Mouse (Mus musculus) ovary, adult 18-20 months (tissue): ENCODE results near the gene Olfr902.
"Not testable (repeated sequence)": the region's sequence is repeated elsewhere in the genome, so short reads cannot be mapped to it uniquely, and the experiment has no call there.

ENCODE experiments used
- DNase-seq: peaks from one replicate; pipeline ENCODE4 v3.0.0; 2022; ENCODE audit warnings: low spot score, mixed read lengths

Olfr902 gene

GRCm38 (mm10) chr9:38447352-38447751 is at the start of gene Olfr902:
TSS of gene Olfr902 (plus strand) at chr9:38447652.
- no peak for DNase-seq

GRCm38 (mm10) chr9:38401398-38401797 is 46.1 kb upstream of the Olfr902 start, which contains the start of gene Olfr147:
TSS of gene Olfr147 (plus strand) at chr9:38401698.
- DNase-seq = no peak

GRCm38 (mm10) chr9:38407502-38407901 is 40.0 kb upstream of the Olfr902 start:
- DNase-seq = not testable (repeated sequence)

GRCm38 (mm10) chr9:38413502-38413901 is 34.0 kb upstream of the Olfr902 start:
- not testable (repeated sequence) for DNase-seq

GRCm38 (mm10) chr9:38423801-38424200 is 23.7 kb upstream of the Olfr902 start:
- DNase-seq = no peak

GRCm38 (mm10) chr9:38427026-38427425 is 20.4 kb upstream of the Olfr902 start:
- no peak for DNase-seq

GRCm38 (mm10) chr9:38429155-38429554 is 18.3 kb upstream of the Olfr902 start, which contains the start of gene Olfr901:
TSS of gene Olfr901 (plus strand) at chr9:38429455.
- DNase-seq = no peak

- DNase-seq = no peak
Measured at GRCm38 (mm10) chr9:38462844-38463243, 15.4 kb downstream of the Olfr902 start, which contains the start of gene Olfr904. TSS of gene Olfr904 (plus strand) at chr9:38463144.

GRCm38 (mm10) chr9:38470807-38471206 is 23.4 kb downstream of the Olfr902 start, which contains the start of gene Olfr905:
TSS of gene Olfr905 (plus strand) at chr9:38471107.
- no peak for DNase-seq

- DNase-seq = no peak
Measured at GRCm38 (mm10) chr9:38486785-38487184, 39.3 kb downstream of the Olfr902 start, which contains the start of gene Olfr906. TSS of gene Olfr906 (plus strand) at chr9:38487085.

GRCm38 (mm10) chr9:38495501-38495900 is 48.0 kb downstream of the Olfr902 start, which contains the start of gene Olfr907:
TSS of gene Olfr907 (plus strand) at chr9:38495801.
- no peak for DNase-seq
